Comparison of ENCODE assay signal across 17 mouse cellular contexts in genomic region chr16:36709405-36709804, GRCm38 (mm10). TPM values are rescaled to one million over a fixed set of nuclear protein-coding genes. Genes with fewer than 3 reads are reported as not detected.
DNase-seq lines count a peak whose midpoint lies in the region; ATAC-seq and TF ChIP-seq lines count a peak whose summit lies in the region.
"Had no signal": no experiment of that assay in that cellular context is flagged by ENCODE, and none has a peak within 500 bp of the region (broad histone marks: within the 10 kb centered on the region; RNA-seq: fewer than 3 reads in every experiment).

No protein-coding gene starts in this region.

- no peaks in the 10 kb centered on the region for H3K36me3 ChIP-seq in lung, postnatal 0 days (ENCODE audit: insufficient read depth, low read length)
- H3K36me3 ChIP-seq in spleen, adult 2 months (ENCODE audit: control insufficient read depth, insufficient read depth, low read length) = no peaks in the 10 kb centered on the region
- H3K36me3 ChIP-seq: embryonic facial prominence, embryonic 13.5 days; forebrain, embryonic 12.5 days; heart, embryonic 15.5 days; limb, embryonic 12.5 days had no signal

- TF ChIP-seq POLR2A in spleen, adult 2 months (IDR thresholded peaks at IDR 0.05; ENCODE audit: low read depth, low read length) = no peak

- H3K9ac ChIP-seq in lung, postnatal 0 days (replicated peaks; ENCODE audit: low read depth) = no peak overlapping the region
- H3K9ac ChIP-seq: embryonic facial prominence, embryonic 13.5 days; forebrain, embryonic 12.5 days; heart, embryonic 15.5 days; limb, embryonic 12.5 days had no signal

- peak; percentile 15 for DNase-seq in lung, postnatal 36 days
- DNase-seq in lung, postnatal 0 days (ENCODE audit: low spot score) = no peak
- peak; percentile 42 for DNase-seq in R1 (ENCODE audit: low read depth, low spot score)
- DNase-seq in spleen, adult 2 months (ENCODE audit: low read depth in 1 of 2, low spot score in 2 of 2) = peak; percentile 63 to 72
- DNase-seq in right cerebral cortex, postnatal 36 days (ENCODE audit: low spot score in 2 of 2) = no peak
- DNase-seq in gastrocnemius, adult 18-20 months (ENCODE audit: low spot score) = no peak
- no peak for DNase-seq in cerebellum, postnatal 25 days
- DNase-seq: adrenal gland, postnatal 25 days; cerebellum, postnatal 36 days; gastrocnemius, postnatal 36 days had no signal

- no peak for TF ChIP-seq EP300 in lung, postnatal 0 days (IDR thresholded peaks at IDR 0.05)

- WGBS in lung, postnatal 0 days = 85% methylated on average over 17 of the region's 17 CpGs
- WGBS in spleen, adult 2 months = 27% methylated on average over 17 of the region's 17 CpGs

- H3K27me3 ChIP-seq in lung, postnatal 0 days (replicated peaks; ENCODE audit: insufficient read depth, low read length) = no peaks in the 10 kb centered on the region
- H3K27me3 ChIP-seq in spleen, adult 2 months (ENCODE audit: control insufficient read depth, insufficient read depth, low read length) = no peaks in the 10 kb centered on the region
- H3K27me3 ChIP-seq: embryonic facial prominence, embryonic 13.5 days; forebrain, embryonic 12.5 days; heart, embryonic 15.5 days; limb, embryonic 12.5 days had no signal

- H3K4me3 ChIP-seq in lung, postnatal 0 days (ENCODE audit: low read depth, low read length) = no peak overlapping the region
- peak overlapping the region; percentile 11; the same call in 1 of the 2 replicates for H3K4me3 ChIP-seq in spleen, adult 2 months (ENCODE audit: extremely low read depth, insufficient read depth, insufficient read length)
- H3K4me3 ChIP-seq: embryonic facial prominence, embryonic 13.5 days; forebrain, embryonic 12.5 days; heart, embryonic 15.5 days; limb, embryonic 12.5 days had no signal

- H3K27ac ChIP-seq in lung, postnatal 0 days (ENCODE audit: low read length) = no peak overlapping the region
- peak overlapping the region; percentile 50 for H3K27ac ChIP-seq in spleen, adult 2 months (ENCODE audit: insufficient read depth, low read length)
- H3K27ac ChIP-seq: embryonic facial prominence, embryonic 13.5 days; forebrain, embryonic 12.5 days; heart, embryonic 15.5 days; limb, embryonic 12.5 days had no signal

- H3K4me2 ChIP-seq in lung, postnatal 0 days (replicated peaks; ENCODE audit: low read depth, low read length) = no peak overlapping the region
- H3K4me2 ChIP-seq: embryonic facial prominence, embryonic 13.5 days; forebrain, embryonic 12.5 days; heart, embryonic 15.5 days; limb, embryonic 12.5 days had no signal

- no peaks in the 10 kb centered on the region for H3K4me1 ChIP-seq in lung, postnatal 0 days (ENCODE audit: insufficient read depth, low read depth, low read length)
- H3K4me1 ChIP-seq in spleen, adult 2 months (ENCODE audit: control insufficient read depth, insufficient read depth, insufficient read length) = peaks cover 19% of the 10 kb centered on the region
- H3K4me1 ChIP-seq: embryonic facial prominence, embryonic 13.5 days; forebrain, embryonic 12.5 days; heart, embryonic 15.5 days; limb, embryonic 12.5 days had no signal

- no peak for ATAC-seq in lung, postnatal 0 days
- ATAC-seq in megakaryocyte, adult 5-6 weeks (ENCODE audit: poor library complexity, severe bottlenecking) = peak; percentile 45
- ATAC-seq: hindbrain, embryonic 16.5 days had no signal

- TF ChIP-seq CTCF in lung, postnatal 0 days (IDR thresholded peaks at IDR 0.05) = no peak
- TF ChIP-seq CTCF in spleen, adult 2 months (IDR thresholded peaks at IDR 0.05; ENCODE audit: extremely low read depth, insufficient read depth, insufficient read length, insufficient replicate concordance) = no peak

- H3K9me3 ChIP-seq in lung, postnatal 0 days (ENCODE audit: low read length) = no peaks in the 10 kb centered on the region
- H3K9me3 ChIP-seq: embryonic facial prominence, embryonic 13.5 days; forebrain, embryonic 12.5 days; heart, embryonic 15.5 days; limb, embryonic 12.5 days had no signal

RNA-seq across cellular contexts. Expression of gene Ildr1, which starts 15.6 kb away (rescaled TPM):
- 8.8 and 10.7 TPM in 2 replicates for polyA plus RNA-seq in lung, postnatal 0 days (2015; fragmentation: Nextera tagmentation; extraction: Ambion mirVana)
- total RNA-seq in megakaryocyte, adult 5-6 weeks (2015) = 0.32 TPM in 1 of 2 replicates, not detected in the other
- total RNA-seq in megakaryocyte, adult 5-6 weeks (2017) = 0.08 and 0.26 TPM in 2 replicates
- polyA plus RNA-seq in spleen, adult 2 months (2012; rRNA removed) = 2.0 and 2.3 TPM in 2 replicates
- total RNA-seq in gastrocnemius, adult 18-20 months (2021) = under 1 TPM; 0.11 to 0.28 TPM
- total RNA-seq: adrenal gland, postnatal 25 days; gastrocnemius, postnatal 36 days had no signal
- polyA plus RNA-seq: C2C12 had no signal

RNA-seq across cellular contexts. Expression of gene Cd86, which starts 43.5 kb away (rescaled TPM):
- 1.9 and 2.6 TPM in 2 replicates for polyA plus RNA-seq in lung, postnatal 0 days (2015; fragmentation: Nextera tagmentation; extraction: Ambion mirVana)
- 31.9 and 32.8 TPM in 2 replicates for total RNA-seq in megakaryocyte, adult 5-6 weeks (2015)
- total RNA-seq in megakaryocyte, adult 5-6 weeks (2017) = 28.1 and 39.5 TPM in 2 replicates
- 10.9 and 15.3 TPM in 2 replicates for polyA plus RNA-seq in spleen, adult 2 months (2012; rRNA removed)
- total RNA-seq in gastrocnemius, adult 18-20 months (2021) = under 1 TPM; 0.14 to 0.28 TPM
- polyA plus RNA-seq: C2C12 had no signal

Comparison
In these comparisons a context has a peak if more than half of its experiments do, and no peak if none do; other contexts are left out.
1. DNase-seq: peak in lung, postnatal 36 days (single experiment), R1 (single experiment) and spleen, adult 2 months (2 of 2); none in lung, postnatal 0 days (single experiment), right cerebral cortex, postnatal 36 days (0 of 2), gastrocnemius, adult 18-20 months (single experiment) and cerebellum, postnatal 25 days (0 of 2).
2. RNA of gene Cd86, which starts 43.5 kb away (total RNA-seq): 28.1 to 39.5 TPM in megakaryocyte, adult 5-6 weeks; 0.14 to 0.28 TPM in gastrocnemius, adult 18-20 months; every median in the first group is over 10 times any median in the second.